Mouse (Mus musculus) MEL-GATA-1-ER (cell line): ENCODE measurements at regions not wholly inside any gene's neighbourhood (a gene's known extent, or its start where the extent isn't known, plus 50 kb on each side); places are given as distances from the start of the nearest gene placed in this dataset.

Experiments used
- DNase-seq: peaks from one replicate; pipeline ENCODE4 v3.0.0-alpha.2; 2012; ENCODE audit warnings: low read depth; ENCODE audit errors: extremely low read depth

DNA sequence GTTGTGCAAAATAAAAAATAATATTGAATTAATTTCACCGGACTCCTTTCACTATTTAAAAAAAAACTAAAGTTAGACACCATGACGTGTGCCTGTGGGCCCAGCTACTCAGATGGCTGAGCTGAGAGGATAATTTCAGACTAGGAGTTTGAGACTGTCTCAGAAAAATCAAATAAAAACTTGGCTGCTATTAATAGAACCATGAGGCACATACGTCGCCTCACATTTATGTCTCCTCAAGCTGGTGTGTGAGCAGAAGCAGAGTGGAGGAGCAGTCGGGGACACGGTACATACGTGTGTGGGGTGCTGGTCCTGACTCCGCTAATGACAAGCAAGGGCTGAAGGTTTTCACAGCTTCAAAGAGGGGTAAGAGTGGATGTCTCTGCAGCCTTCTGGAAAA lies 52.8 kb upstream of the Dmrtb1 start:
- DNase-seq = no peak

DNA sequence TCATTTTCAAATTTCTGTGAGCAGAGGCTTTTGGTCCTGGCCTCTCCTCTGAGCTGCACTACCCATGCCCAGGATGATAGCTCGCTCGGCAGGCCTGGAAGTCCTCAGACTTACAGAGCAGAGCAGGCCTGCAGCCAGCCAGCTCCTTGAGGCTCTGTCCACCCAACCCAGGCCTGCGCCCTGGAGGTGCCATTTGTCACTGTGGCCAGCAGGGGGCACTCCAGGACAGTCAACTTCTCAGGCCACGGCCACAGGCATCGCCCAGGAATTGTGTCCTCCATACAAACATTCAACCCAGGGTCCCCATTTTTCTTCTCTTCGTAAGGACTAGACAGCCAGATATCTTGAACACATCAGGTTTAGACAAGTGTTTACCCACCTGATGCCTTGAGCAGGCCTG lies 53.9 kb upstream of the Dmrtb1 start:
- DNase-seq = peak; percentile 45

DNA sequence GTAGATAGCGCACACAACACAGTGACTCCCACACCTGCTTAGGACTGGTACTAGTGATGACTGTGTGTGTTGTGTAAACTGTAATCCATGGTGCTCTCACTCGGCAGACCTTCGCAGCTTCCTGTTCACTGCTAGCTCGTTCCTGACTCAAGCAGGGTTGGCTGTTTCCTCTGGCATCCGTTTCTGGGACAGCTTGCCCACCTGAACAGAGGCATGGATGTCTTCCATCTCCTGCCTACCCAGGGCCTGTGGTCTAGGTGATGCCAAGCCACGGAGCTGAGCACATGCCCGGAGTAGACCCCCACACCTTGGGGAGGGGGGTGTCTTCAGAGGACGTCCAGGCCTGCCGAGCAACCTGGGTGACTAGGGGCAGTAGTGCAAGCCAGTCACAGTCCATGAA lies 54.7 kb upstream of the Dmrtb1 start:
- DNase-seq = no peak

DNA sequence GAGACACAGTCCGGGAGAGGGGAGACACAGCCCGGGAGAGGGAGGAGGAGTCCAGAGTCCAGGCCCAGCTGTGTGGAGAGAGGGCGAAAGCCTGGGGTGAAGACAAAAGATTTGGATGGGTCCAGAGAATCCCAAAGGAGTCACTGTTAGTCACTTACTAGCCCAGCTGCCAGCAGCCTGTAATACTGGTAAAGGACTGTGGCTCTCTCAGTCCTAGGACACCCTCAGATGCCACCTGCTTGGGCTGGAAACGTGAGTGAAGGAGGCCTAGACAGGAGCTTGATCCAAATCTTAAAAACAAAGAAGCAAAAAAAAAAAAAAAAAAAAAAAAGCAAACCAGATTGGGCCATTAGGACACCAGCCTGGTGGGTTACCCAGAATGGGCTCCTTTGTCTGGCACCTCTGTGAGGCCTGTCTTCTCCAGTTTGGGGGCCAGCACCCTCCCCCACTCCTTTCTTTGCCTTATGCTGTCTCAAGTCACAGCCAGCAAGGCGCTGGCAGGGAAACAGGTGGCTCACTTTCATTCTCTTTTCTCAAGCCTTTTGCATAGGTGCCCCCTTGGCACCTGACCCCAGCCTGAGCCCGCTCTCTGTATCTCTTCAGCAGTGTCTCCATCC lies 55.9 kb upstream of the Dmrtb1 start:
- no peak for DNase-seq

- DNase-seq = no peak
Observed at GRCm38 (mm10) chr4:107743646-107744045, 58.4 kb upstream of the Lrp8 start.

DNA sequence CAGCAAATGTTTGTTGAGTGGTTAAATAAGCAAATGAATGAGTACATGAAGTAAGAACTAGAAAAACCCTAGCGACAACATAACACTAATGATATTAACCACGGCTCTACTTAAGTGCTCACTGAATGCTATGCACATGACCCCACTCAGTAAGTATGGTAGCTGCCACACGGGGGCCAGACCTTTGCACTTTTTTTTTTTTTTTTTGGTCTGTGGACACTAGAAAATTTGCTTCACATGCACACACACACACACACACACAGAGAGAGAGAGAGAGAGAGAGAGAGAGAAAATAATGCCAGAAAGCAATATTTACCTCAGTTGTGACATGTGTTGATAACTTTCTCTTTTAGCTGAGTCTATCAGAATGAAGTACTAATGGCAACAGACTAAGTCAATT lies 55.7 kb upstream of the Lrp8 start:
- DNase-seq = no peak

DNA sequence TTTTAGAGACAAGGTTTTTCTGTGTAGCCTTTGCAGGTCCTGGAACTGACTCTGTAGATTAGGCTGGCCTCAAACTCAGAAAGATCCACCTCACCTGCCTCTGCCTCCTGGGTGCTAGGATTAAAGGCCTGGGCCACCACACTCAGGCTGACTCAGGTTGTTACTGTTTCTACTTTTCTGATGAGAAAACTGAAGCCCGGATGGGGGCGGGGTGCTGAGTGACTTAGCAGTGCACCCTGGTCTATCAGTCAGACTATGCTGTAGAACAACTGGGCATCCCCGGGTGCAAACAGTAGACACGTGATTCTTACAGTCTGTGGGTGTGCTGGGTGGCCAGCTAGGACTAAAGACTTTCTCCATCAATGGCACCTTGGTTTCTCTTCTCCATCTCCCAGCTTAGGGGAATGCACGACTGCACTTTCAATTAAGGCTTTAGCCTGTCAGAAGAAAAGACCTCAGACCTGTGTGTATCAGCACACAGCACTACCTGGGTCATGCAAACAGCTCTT lies 55.1 kb upstream of the Lrp8 start:
- peak; percentile 30 for DNase-seq

- DNase-seq = no peak
Observed at GRCm38 (mm10) chr4:107747454-107747853, 54.6 kb upstream of the Lrp8 start.

DNA sequence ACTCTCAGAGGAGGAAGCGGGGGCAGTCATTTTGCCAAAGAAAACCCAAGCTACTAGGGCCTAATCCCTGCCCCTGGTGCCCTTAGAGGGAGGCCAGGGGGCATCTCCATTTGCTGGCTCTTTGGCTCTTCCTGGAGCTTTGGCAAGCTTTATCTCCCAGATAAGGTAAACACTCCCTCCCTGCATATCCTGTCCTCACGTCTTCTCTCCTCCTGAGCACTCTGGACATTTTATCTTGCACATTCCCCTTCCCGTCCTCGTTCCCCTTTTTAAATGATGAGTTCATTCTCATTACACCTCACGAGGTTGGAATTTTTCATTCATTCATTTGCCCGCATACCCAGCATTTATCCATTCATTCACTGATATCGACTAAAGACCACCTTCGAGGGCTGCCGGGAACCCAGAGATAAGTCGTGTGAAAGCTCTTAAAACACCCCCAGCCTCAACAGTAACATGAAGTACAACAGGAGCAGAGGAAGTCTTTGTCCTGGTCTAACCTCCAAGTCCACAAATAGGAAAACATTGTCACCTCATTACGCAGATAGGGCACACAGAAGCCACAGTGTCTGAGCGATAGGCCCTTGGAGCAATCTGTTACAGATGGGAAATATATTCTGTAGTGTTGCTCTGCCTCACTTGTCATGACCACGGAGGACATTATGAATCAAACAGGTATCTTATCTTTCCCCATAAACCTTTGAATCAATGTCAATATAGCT lies 54.0 kb upstream of the Lrp8 start:
- DNase-seq = peak; percentile 75

DNA sequence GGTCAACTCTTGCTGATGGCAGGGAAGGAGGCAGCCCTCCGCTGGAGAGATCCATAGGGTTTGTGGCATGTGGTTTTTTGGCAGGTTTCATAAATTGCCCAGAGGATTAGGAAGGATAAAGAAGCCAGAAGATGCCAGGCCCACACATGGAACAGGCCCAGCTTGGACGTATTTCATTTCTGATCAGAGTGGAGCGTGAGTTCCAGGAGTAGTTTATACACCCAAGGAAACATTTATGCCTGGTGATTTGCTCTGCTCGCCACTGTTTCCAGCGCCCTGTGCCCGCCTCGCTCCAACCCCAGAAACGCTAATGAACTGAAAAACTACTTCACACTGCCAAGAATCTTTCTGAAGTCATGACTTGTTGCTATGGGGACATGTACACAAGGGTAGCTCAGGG lies 53.0 kb upstream of the Lrp8 start:
- no peak for DNase-seq

DNA sequence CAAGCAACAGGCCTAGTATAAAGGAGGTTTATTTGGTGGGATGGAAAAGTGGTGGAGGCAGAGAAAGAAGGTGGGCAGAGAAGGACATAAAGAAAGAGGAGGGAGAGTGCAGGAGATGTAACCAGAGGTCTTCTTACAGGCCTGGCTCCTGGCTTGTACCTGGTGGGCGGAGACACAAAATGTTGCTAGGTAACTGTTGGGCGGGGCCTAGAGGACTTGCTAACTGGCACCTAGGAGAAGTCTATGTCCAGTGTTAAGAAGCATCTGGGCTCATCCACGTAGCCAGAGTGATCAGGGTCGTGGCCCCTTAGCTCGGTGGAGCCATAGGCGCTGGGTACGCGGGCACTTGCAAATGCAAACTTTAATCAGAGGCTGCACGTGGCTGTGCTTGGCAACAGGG lies 52.0 kb upstream of the Lrp8 start:
- no peak for DNase-seq
